Mouse (Mus musculus) heart, postnatal 0 days (tissue): ENCODE results near the gene Bora. TPM values are rescaled to one million over a fixed set of nuclear protein-coding genes. Genes with fewer than 3 reads are reported as not detected.

ENCODE experiments used
- ATAC-seq: fragments of 200-750 bp; cut with Nextera tagmentation; 2 replicates; pipeline ENCODE4 v1.8.0; 2017; ENCODE audit warnings: low read depth, moderate number of reproducible peaks, moderate library complexity; ENCODE audit not compliant: insufficient read depth
- DNase-seq: peaks from one replicate; pipeline ENCODE4 v3.0.0-alpha.2; 2016; ENCODE audit warnings: low spot score
- H3K27ac ChIP-seq: fragments of 300-500 bp; sonication (generic); 2 replicates; pipeline ENCODE4 v1.5.1; 2014; ENCODE audit warnings: low read depth, mild to moderate bottlenecking
- H3K27me3 ChIP-seq: fragments of 300-500 bp; sonication (generic); 2 replicates; pipeline ENCODE4 v1.6.1; 2014; ENCODE audit warnings: low read length, mixed read lengths; ENCODE audit not compliant: control insufficient read depth, insufficient read depth
- H3K36me3 ChIP-seq: fragments of 300-500 bp; sonication (generic); replicated peaks from 2 replicates; pipeline ENCODE4 v1.6.1; 2014; ENCODE audit warnings: low read length, mixed read lengths; ENCODE audit not compliant: control insufficient read depth, insufficient read depth
- H3K4me1 ChIP-seq: fragments of 300-500 bp; sonication (generic); 2 replicates; pipeline ENCODE4 v1.6.1; 2014; ENCODE audit warnings: antibody characterized with exemption; ENCODE audit not compliant: control insufficient read depth, insufficient read depth
- H3K4me2 ChIP-seq: fragments of 300-500 bp; sonication (generic); 2 replicates; pipeline ENCODE4 v1.6.1; 2014; ENCODE audit warnings: low read depth, mild to moderate bottlenecking, low read length, moderate library complexity
- H3K4me3 ChIP-seq: fragments of 300-500 bp; sonication (generic); 2 replicates; pipeline ENCODE4 v1.5.1; 2014; ENCODE audit warnings: low read depth, low read length
- H3K9ac ChIP-seq: fragments of 300-500 bp; sonication (generic); replicated peaks from 2 replicates; pipeline ENCODE4 v1.6.1; 2014; ENCODE audit warnings: low read depth, low read length, mixed read lengths
- H3K9me3 ChIP-seq: fragments of 300-500 bp; sonication (generic); replicated peaks from 2 replicates; pipeline ENCODE4 v1.6.1; 2016; ENCODE audit warnings: low read length; ENCODE audit not compliant: control insufficient read depth
- CTCF ChIP-seq: IDR thresholded peaks from 2 replicates; pipeline ENCODE4 v1.5.1; 2016; ENCODE audit warnings: antibody characterized with exemption, control low read depth, low read depth
- EP300 ChIP-seq: IDR thresholded peaks from 2 replicates; pipeline ENCODE4 v1.6.1; 2016; ENCODE audit warnings: antibody characterized with exemption, low read depth
- WGBS: fragments of 180-500 bp; shearing (Covaris S2); extraction: QIAGEN DNeasy Blood & Tissue Kit; methylation state at CpG from one replicate; pipeline ENCODE4 v1.1.7; 2014; 5-methylcytosine and 5-hydroxymethylcytosine counted together
- polyA plus RNA-seq: library from polyadenylated mRNA; unstranded; fragments of >200 nt; fragmentation: Nextera tagmentation; extraction: Ambion mirVana; gene quantifications from 2 replicates; pipeline ENCODE4 v1.2.1, GENCODE M21; 2015
- total RNA-seq: library from RNA; depleted of rRNA; stranded (reverse); fragments of >200 nt; gene quantifications from 2 replicates; pipeline ENCODE4 v1.2.3, GENCODE M21; 2014; ENCODE audit warnings: low replicate concordance; rRNA removed

Bora gene
- total RNA-seq = 8.0 and 10.7 TPM in 2 replicates
- polyA plus RNA-seq = 11.3 and 12.3 TPM in 2 replicates

GRCm38 (mm10) chr14:99046031-99046781, at the start of gene Bora, which contains the start of gene Mzt1:
Bora (plus strand) TSS chr14:99046222.
Mzt1 (minus strand) TSS chr14:99046134.
- WGBS = 0% methylated on average over 51 of the region's 81 CpGs
- peak within 1 kb of the TSS; percentile 93 for H3K27ac ChIP-seq
- no peaks in the 10 kb centered on the region for H3K9me3 ChIP-seq
- H3K4me1 ChIP-seq = peaks cover 30% of the 10 kb centered on the region
- peak; percentile 95 for ATAC-seq
- peak within 1 kb of the TSS; percentile 87 for H3K4me2 ChIP-seq
- TF ChIP-seq CTCF (no peak), EP300 (no peak)
- peaks cover 7% of the 10 kb centered on the region for H3K36me3 ChIP-seq
- peak within 1 kb of the TSS; percentile 92 for H3K4me3 ChIP-seq
- peak; percentile 82 for DNase-seq
- H3K9ac ChIP-seq = peak within 1 kb of the TSS; percentile 94
- no peaks in the 10 kb centered on the region for H3K27me3 ChIP-seq

- WGBS = 9% methylated on average over 8 of the region's 8 CpGs
- Histone ChIP-seq H3K4me1 (peaks cover 22% of the 10 kb centered on the region), H3K36me3 (no peaks in the 10 kb centered on the region), H3K4me3 (no peak overlapping the region; the same call in 1 of the 2 replicates), H3K9ac (no peak overlapping the region; the same call in 1 of the 2 replicates), H3K9me3 (no peaks in the 10 kb centered on the region), H3K27me3 (no peaks in the 10 kb centered on the region), H3K4me2 (peak overlapping the region; percentile 35; the same call in 1 of the 2 replicates), H3K27ac (peak overlapping the region; percentile 98)
- DNase-seq (peak; percentile 77), ATAC-seq (peak; percentile 90)
- TF ChIP-seq CTCF = no peak
- TF ChIP-seq EP300 = peak; percentile 15; the same call in 1 of the 2 replicates
Measured at GRCm38 (mm10) chr14:99010224-99010919, 35.6 kb upstream of the Bora start.

GRCm38 (mm10) chr14:99010920-99011313, 35.1 kb upstream of the Bora start:
- DNase-seq (no peak), ATAC-seq (peak; percentile 42)
- WGBS = 1% methylated on average over 2 of the region's 2 CpGs

DNA sequence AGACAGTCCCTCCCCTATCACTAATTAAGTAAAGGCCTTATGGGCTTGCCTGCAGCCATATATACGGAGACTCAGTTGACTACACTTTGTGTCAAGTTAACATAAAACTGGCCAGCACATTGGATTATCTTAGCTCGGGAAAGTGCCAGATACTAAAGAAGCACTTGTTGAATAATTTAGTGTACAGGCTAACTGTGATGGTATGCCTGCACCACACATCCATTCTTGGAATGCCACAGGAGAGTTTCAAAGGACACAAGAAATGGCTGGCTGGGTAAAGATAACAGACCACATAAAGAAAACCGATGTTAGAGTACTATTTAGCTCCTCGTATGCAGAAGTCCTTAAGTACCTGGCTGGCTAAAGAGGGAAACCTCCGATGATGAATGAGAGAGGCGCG, 27.3 kb upstream of the Bora start:
- Histone ChIP-seq H3K36me3 (no peaks in the 10 kb centered on the region), H3K9me3 (no peaks in the 10 kb centered on the region), H3K4me3 (peak overlapping the region; percentile 6; the same call in 1 of the 2 replicates), H3K9ac (no peak overlapping the region), H3K4me2 (peak overlapping the region; percentile 45), H3K4me1 (peaks cover 11% of the 10 kb centered on the region; the same call in 1 of the 2 replicates), H3K27me3 (no peaks in the 10 kb centered on the region), H3K27ac (peak overlapping the region; percentile 32)
- TF ChIP-seq EP300 (no peak), CTCF (no peak)
- 8% methylated on average over 7 of the region's 7 CpGs for WGBS
- DNase-seq (no peak), ATAC-seq (peak; percentile 55)

More at GRCm38 (mm10) chr14:99010920-99011313, 35.1 kb upstream of the Bora start:
- Histone ChIP-seq H3K9me3 (no peaks in the 10 kb centered on the region), H3K4me3 (no peak overlapping the region), H3K4me1 (peaks cover 22% of the 10 kb centered on the region), H3K27me3 (no peaks in the 10 kb centered on the region), H3K4me2 (no peak overlapping the region), H3K36me3 (no peaks in the 10 kb centered on the region), H3K9ac (no peak overlapping the region), H3K27ac (peak overlapping the region; percentile 98)
- TF ChIP-seq EP300 = no peak
- no peak for TF ChIP-seq CTCF

- Histone ChIP-seq H3K9ac (no peak overlapping the region), H3K27ac (peak overlapping the region; percentile 32), H3K4me2 (peak overlapping the region; percentile 45), H3K27me3 (no peaks in the 10 kb centered on the region), H3K4me1 (peaks cover 11% of the 10 kb centered on the region; the same call in 1 of the 2 replicates), H3K36me3 (no peaks in the 10 kb centered on the region), H3K4me3 (peak overlapping the region; percentile 6; the same call in 1 of the 2 replicates), H3K9me3 (no peaks in the 10 kb centered on the region)
- DNase-seq = peak; percentile 56
- 8% methylated on average over 10 of the region's 10 CpGs for WGBS
- ATAC-seq = peak; percentile 80
- no peak for TF ChIP-seq CTCF
Measured at GRCm38 (mm10) chr14:99019136-99019808, 26.8 kb upstream of the Bora start.
